Mouse (Mus musculus): ENCODE measurements around the gene Fndc3a. TPM values are rescaled to one million over a fixed set of nuclear protein-coding genes. Genes with fewer than 3 reads are reported as not detected.

Fndc3a gene
- polyA plus RNA-seq, 1 experiment from 2014 or later = 54.9 TPM

DNA sequence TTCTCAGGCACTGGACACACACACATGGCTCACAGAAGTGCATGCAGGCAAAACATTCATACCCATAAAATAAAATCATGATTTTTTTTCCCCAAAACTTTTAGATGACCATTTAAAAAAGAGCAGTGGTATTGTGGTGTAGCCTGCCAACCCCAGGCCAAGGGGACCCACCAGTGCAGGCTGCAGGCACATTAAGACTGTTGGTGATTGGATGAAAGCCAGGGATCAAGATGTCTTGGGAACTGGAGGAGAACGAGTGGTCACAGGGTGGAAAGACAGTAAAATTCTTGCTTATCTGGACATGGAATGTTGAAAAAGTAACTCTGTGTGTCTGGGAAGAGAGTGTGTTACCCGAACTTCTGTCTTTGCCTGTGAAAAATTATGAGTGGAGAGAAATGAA is 190.2 kb downstream of the Fndc3a start:
- Histone ChIP-seq H3K27ac (replicated peaks) (no peak overlapping the region), H3K9me3 (no peaks in the 10 kb centered on the region), H3K4me2 (no peak overlapping the region), H3K4me1 (replicated peaks) (no peaks in the 10 kb centered on the region), H3K9ac (no peak overlapping the region), H3K4me3 (no peak overlapping the region), H3K36me3 (no peaks in the 10 kb centered on the region), H3K27me3 (no peaks in the 10 kb centered on the region)
- no peak for ATAC-seq (ENCODE audit: low FRiP score, low read depth)
- 58% methylated on average over 2 of the region's 2 CpGs for WGBS

DNA sequence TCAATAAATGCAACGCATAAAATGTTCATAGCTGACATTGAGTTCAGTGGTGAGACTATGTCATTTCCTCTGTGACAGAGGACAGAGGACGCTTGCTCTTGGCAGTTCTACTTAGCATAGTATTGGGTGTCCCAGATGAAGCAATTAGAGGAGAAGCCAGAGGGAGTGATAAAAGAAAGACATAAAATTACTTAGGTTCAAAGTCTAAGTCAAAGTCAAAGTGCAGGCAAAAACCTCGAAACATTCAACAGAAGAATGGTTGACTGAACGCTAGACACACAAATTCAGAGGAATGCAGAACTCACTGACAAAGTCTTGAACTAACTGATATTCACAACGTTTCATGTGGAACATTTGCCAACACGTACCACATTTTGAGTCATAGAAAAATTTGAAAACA is 191.0 kb downstream of the Fndc3a start:
- no peak overlapping the region for H3K4me2 ChIP-seq
- 85% methylated on average over 6 of the region's 6 CpGs for WGBS
- no peaks in the 10 kb centered on the region for H3K4me1 ChIP-seq (replicated peaks)
- no peak overlapping the region for H3K27ac ChIP-seq (replicated peaks)
- no peak overlapping the region for H3K9ac ChIP-seq
- ATAC-seq (ENCODE audit: low FRiP score, low read depth) = no peak
- no peaks in the 10 kb centered on the region for H3K36me3 ChIP-seq
- H3K27me3 ChIP-seq = no peaks in the 10 kb centered on the region
- no peak overlapping the region for H3K4me3 ChIP-seq
- no peaks in the 10 kb centered on the region for H3K9me3 ChIP-seq

DNA sequence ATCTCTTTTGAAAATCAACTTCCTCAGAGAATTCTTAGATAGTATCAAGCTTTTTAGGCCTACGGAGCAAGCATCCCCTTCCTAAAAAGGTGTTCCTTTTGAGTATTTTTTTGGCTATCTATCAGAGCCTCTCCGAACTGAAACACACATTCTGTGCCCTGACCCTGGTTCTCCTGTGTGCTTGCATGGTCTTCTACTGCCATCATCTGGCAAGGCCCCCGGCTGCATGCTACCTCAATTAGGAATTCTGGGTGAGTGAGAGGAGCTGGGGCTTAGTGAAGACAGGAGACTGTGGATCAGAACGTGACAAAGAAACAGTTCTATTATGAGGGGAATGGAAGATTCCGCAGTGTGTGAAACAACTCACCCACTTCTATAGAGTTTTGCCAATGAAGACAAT is 193.4 kb downstream of the Fndc3a start:
- H3K27ac ChIP-seq (replicated peaks) = no peak overlapping the region
- WGBS = 28% methylated on average over 5 of the region's 5 CpGs
- H3K4me2 ChIP-seq = no peak overlapping the region
- H3K4me1 ChIP-seq (replicated peaks) = no peaks in the 10 kb centered on the region
- no peak overlapping the region for H3K9ac ChIP-seq
- no peaks in the 10 kb centered on the region for H3K36me3 ChIP-seq
- no peaks in the 10 kb centered on the region for H3K9me3 ChIP-seq
- ATAC-seq (ENCODE audit: low FRiP score, low read depth) = peak; percentile 84; the same call in 1 of the 2 replicates
- no peaks in the 10 kb centered on the region for H3K27me3 ChIP-seq
- no peak overlapping the region for H3K4me3 ChIP-seq

DNA sequence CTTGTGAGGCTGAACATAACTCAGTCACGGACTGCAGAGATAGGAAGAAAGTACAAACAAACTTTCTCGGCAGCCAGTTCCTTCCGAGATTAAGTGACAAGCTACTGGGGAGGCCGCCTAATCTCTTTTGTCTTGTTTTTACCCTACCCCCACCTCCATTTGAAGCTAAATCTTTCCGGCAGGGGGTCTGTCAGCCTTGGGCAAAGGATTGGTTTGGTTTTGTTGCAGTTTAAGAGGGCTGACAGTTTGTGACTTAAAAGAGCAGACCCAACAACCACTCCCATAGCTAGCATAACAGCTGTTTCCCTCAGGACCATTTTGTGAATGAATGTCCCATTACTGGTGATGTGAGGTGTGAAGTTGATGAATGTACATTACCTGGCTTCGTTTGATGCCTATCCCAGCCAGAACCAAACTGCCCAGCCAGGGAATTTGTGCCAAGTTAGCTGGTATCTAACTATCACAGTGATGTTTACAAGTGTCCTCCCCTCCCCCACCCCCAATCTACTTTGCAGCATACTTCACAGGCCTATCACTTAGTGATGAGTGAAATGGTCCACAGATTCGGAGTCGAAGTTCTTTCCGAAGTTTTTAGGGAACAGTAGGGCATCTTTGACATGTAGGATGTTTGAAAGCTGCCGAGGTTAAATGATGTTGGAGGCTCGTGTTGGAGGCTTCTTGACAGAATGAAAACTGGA is 202.9 kb downstream of the Fndc3a start:
- Histone ChIP-seq H3K4me1 (replicated peaks) (peaks cover 6% of the 10 kb centered on the region), H3K4me3 (peak overlapping the region; percentile 27), H3K4me2 (peak overlapping the region; percentile 59), H3K36me3 (no peaks in the 10 kb centered on the region), H3K27me3 (no peaks in the 10 kb centered on the region), H3K27ac (replicated peaks) (no peak overlapping the region), H3K9ac (no peak overlapping the region; the same call in 1 of the 2 replicates), H3K9me3 (no peaks in the 10 kb centered on the region)
- ATAC-seq (ENCODE audit: low FRiP score, low read depth) = no peak
- 20% methylated on average over 11 of the region's 11 CpGs for WGBS

DNA sequence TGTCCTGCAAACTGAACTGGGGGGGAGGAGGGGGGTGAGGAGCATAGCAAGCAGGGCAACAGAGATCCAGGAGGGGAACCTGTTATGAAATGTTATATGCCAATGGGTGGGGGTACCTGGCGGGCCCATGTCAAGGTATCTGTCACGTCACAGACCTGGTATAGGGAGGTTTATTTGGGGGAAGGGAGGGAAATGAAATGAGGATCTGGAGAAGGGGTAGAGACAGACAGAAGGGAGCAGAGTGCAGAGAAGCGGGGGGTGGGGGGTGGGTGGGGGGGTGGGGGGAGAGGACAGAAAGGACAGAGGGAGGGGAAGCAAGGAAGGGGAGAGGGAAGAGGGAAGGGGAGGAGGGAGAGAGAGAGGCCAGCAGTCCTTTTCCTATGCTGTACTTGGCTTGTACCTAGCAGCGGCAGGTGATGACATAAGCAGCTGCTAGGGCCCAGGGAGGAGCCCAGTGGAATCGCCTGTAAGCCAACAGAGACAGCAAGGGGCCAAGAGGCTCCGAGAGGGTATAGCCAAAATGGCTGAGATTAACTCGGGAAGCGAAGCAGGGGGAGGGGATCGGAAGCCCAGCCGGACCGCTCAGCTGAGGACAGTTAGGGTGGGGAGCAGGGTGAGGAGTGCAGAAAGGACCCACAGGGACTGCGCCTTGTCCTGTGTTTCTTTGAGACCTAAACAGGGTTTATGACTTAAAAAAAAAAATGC is 203.6 kb downstream of the Fndc3a start:
- H3K36me3 ChIP-seq = no peaks in the 10 kb centered on the region
- WGBS = 11% methylated on average over 12 of the region's 12 CpGs
- H3K4me1 ChIP-seq (replicated peaks) = peaks cover 6% of the 10 kb centered on the region
- peak overlapping the region; percentile 27 for H3K4me3 ChIP-seq
- H3K9ac ChIP-seq = peak overlapping the region; percentile 17; the same call in 1 of the 2 replicates
- H3K9me3 ChIP-seq = no peaks in the 10 kb centered on the region
- ATAC-seq (ENCODE audit: low FRiP score, low read depth) = no peak
- H3K27me3 ChIP-seq = no peaks in the 10 kb centered on the region
- H3K4me2 ChIP-seq = peak overlapping the region; percentile 59
- no peak overlapping the region for H3K27ac ChIP-seq (replicated peaks)

DNA sequence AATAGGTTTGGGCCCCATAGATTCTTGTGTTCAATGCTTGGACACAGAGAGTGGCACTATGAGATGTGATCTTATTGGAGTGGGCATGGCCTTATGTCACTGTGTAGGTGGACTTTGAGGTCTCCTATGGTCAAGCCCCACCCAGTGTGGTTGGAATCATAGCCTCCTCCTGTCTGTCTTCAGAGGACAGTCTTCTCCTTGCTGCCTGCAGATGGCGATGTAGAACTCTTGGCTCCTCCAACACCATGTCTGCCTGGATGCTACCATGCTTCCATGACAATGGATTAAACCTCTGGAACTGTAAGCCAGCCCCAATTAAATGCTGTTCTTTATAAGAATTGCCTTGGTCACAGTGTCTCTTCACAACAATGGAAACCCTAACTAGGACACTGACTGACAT is 204.8 kb downstream of the Fndc3a start:
- Histone ChIP-seq H3K27ac (replicated peaks) (no peak overlapping the region), H3K4me3 (no peak overlapping the region), H3K9me3 (no peaks in the 10 kb centered on the region), H3K27me3 (no peaks in the 10 kb centered on the region), H3K4me1 (replicated peaks) (peaks cover 6% of the 10 kb centered on the region), H3K36me3 (no peaks in the 10 kb centered on the region), H3K9ac (no peak overlapping the region), H3K4me2 (no peak overlapping the region)
- 88% methylated on average over 1 of the region's 1 CpGs for WGBS
- ATAC-seq (ENCODE audit: low FRiP score, low read depth) = no peak

DNA sequence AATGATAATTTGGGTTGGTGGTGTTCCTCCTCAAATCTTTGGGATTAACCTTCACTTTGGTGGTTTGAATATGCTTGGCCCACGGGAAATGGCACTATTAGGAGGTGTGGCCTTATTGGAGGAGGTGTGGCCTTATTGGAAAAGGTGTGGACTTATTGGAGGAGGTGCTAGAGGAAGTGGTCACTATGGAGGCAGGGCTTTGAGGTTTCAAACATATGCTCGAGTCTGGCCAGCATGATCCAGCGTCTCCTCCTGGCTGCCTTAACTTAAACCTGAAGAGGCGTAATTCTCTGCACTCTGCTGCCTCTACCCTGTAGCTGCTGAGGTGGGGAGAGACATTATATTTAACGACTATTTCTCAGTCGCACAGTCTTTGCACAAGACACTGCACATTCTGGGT is 206.6 kb downstream of the Fndc3a start:
- no peak overlapping the region for H3K27ac ChIP-seq (replicated peaks)
- H3K9me3 ChIP-seq = no peaks in the 10 kb centered on the region
- H3K4me2 ChIP-seq = no peak overlapping the region
- no peak overlapping the region for H3K9ac ChIP-seq
- WGBS = 50% methylated on average over 6 of the region's 6 CpGs
- no peaks in the 10 kb centered on the region for H3K27me3 ChIP-seq
- peaks cover 6% of the 10 kb centered on the region for H3K4me1 ChIP-seq (replicated peaks)
- no peaks in the 10 kb centered on the region for H3K36me3 ChIP-seq
- H3K4me3 ChIP-seq = no peak overlapping the region
- no peak for ATAC-seq (ENCODE audit: low FRiP score, low read depth)

DNA sequence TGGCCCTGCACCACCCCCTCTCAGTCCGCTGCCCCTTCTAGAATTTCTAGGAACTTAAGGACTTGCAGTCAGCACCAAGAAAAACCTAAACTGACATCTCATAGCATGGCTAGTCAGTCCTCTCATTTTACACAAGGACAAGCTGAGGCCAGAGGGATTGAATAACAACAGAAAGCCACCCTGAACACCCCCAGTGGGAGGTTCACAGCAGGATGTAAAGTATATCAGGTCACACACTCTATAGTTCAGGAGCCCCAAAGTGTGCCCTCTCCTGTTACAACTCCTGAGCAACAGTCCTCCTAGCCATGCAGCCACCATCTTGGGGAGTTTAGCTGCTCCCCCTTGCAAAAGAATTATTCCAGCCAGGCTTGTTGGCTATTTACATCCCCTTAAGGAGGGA is 216.0 kb downstream of the Fndc3a start:
- no peaks in the 10 kb centered on the region for H3K4me1 ChIP-seq (replicated peaks)
- 81% methylated on average over 1 of the region's 1 CpGs for WGBS
- no peak overlapping the region for H3K27ac ChIP-seq (replicated peaks)
- H3K4me2 ChIP-seq = no peak overlapping the region
- H3K9me3 ChIP-seq = no peaks in the 10 kb centered on the region
- no peak overlapping the region for H3K4me3 ChIP-seq
- ATAC-seq (ENCODE audit: low FRiP score, low read depth) = no peak
- no peaks in the 10 kb centered on the region for H3K36me3 ChIP-seq
- H3K9ac ChIP-seq = no peak overlapping the region
- H3K27me3 ChIP-seq = no peaks in the 10 kb centered on the region

DNA sequence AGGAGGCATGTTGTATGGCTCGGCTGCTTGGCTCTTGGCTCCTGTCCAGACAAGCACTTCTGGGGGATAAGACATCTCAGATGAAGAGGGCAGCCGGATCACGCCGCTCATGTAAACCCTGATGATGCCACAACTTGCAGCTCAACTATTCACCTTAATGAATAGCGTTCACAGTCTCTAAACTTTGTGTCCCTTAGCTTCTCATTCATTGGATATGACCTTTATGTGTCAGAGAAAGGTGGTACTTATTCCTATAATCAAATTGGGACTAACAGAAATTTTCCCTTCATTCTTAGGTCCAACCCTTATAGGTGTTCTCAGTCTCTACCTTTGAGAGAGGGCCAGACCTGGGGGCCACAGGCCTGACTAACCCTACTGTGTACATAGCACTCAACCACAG is 218.1 kb downstream of the Fndc3a start, which contains the start of gene Gm9195:
Gene Gm9195, minus strand, starts transcription at position 101 of the 400 bp plus-strand sequence.
- no peaks in the 10 kb centered on the region for H3K36me3 ChIP-seq
- H3K9ac ChIP-seq = no peak within 1 kb of the TSS
- no peaks in the 10 kb centered on the region for H3K9me3 ChIP-seq
- no peak within 1 kb of the TSS for H3K4me3 ChIP-seq
- H3K4me1 ChIP-seq (replicated peaks) = no peaks in the 10 kb centered on the region
- ATAC-seq (ENCODE audit: low FRiP score, low read depth) = no peak
- no peaks in the 10 kb centered on the region for H3K27me3 ChIP-seq
- H3K4me2 ChIP-seq = no peak within 1 kb of the TSS
- 74% methylated on average over 5 of the region's 5 CpGs for WGBS
- H3K27ac ChIP-seq (replicated peaks) = no peak within 1 kb of the TSS

DNA sequence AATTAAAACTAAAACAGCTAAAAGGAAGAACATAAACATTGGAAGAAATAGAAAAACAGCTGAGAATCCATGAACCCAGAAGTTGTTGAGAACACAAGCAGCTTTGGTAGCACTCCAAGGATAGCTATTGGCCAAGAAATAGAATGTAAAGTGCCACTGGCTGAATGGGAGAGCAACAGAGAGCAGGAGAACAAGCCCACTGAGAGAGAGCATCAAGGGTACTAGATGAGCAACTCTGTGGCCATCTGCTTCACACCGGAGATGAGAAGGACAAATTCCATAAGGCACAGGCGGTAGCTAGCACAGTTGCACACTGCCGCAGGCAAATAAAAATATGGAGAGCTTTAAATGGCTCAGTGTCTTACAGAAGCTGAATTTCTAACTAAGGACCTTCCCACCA is 219.4 kb downstream of the Fndc3a start:
- Histone ChIP-seq H3K4me3 (no peak overlapping the region), H3K36me3 (no peaks in the 10 kb centered on the region), H3K9me3 (no peaks in the 10 kb centered on the region), H3K27me3 (no peaks in the 10 kb centered on the region), H3K27ac (replicated peaks) (no peak overlapping the region), H3K9ac (no peak overlapping the region), H3K4me2 (no peak overlapping the region), H3K4me1 (replicated peaks) (no peaks in the 10 kb centered on the region)
- 96% methylated on average over 3 of the region's 3 CpGs for WGBS
- no peak for ATAC-seq (ENCODE audit: low FRiP score, low read depth)
